Mouse (Mus musculus): ENCODE measurements around the gene Usf3. TPM values are rescaled to one million over a fixed set of nuclear protein-coding genes. Genes with fewer than 3 reads are reported as not detected.

Gene Usf3
- polyA plus RNA-seq, 1 experiment from 2014 or later, result 3.7 TPM

Other genes with a start within 250 kb of the Usf3 start
- gene Qtrt2, start 246.4 kb upstream of the Usf3 start, polyA plus RNA-seq (2015; fragmentation: Nextera tagmentation; extraction: Ambion mirVana), result 25.1 and 26.7 TPM in 2 replicates
- 3.0 and 3.2 TPM in 2 replicates for gene Zdhhc23, start 193.5 kb upstream of the Usf3 start, polyA plus RNA-seq (2015; fragmentation: Nextera tagmentation; extraction: Ambion mirVana)
- gene Gramd1c, start 109.9 kb upstream of the Usf3 start, polyA plus RNA-seq (2015; fragmentation: Nextera tagmentation; extraction: Ambion mirVana), result 2.1 and 4.2 TPM in 2 replicates
- 91.2 and 107 TPM in 2 replicates for gene Atp6v1a, start 33.5 kb upstream of the Usf3 start, polyA plus RNA-seq (2015; fragmentation: Nextera tagmentation; extraction: Ambion mirVana)
- gene Naa50, start 33.4 kb upstream of the Usf3 start, polyA plus RNA-seq (2015; fragmentation: Nextera tagmentation; extraction: Ambion mirVana), result 82.1 and 84.7 TPM in 2 replicates
- gene Sidt1, start 159.9 kb downstream of the Usf3 start, polyA plus RNA-seq (2015; fragmentation: Nextera tagmentation; extraction: Ambion mirVana), result 3.1 and 3.5 TPM in 2 replicates
- gene Spice1, start 173.9 kb downstream of the Usf3 start, polyA plus RNA-seq (2015; fragmentation: Nextera tagmentation; extraction: Ambion mirVana), result 20.6 and 23.4 TPM in 2 replicates
- 2.1 and 2.4 TPM in 2 replicates for gene Cfap44, start 221.6 kb downstream of the Usf3 start, polyA plus RNA-seq (2015; fragmentation: Nextera tagmentation; extraction: Ambion mirVana)

All from forebrain, embryonic 15.5 days (tissue).